Mouse (Mus musculus) ES-Bruce4 (cell line): Measurements from ENCODE around the gene Comp. TPM values are rescaled to one million over a fixed set of nuclear protein-coding genes. Genes with fewer than 3 reads are reported as not detected.

Experiments used
- H3K27ac ChIP-seq: 2 replicates; pipeline ENCODE4 v1.5.1; 2012; ENCODE audit warnings: low read length, inconsistent platforms; ENCODE audit not compliant: insufficient read depth
- H3K27me3 ChIP-seq: 2 replicates; pipeline ENCODE4 v1.6.1; 2012; ENCODE audit warnings: mild to moderate bottlenecking, low read length, inconsistent platforms; ENCODE audit not compliant: control insufficient read depth, poor library complexity, insufficient read depth, severe bottlenecking
- H3K36me3 ChIP-seq: 2 replicates; pipeline ENCODE4 v1.6.1; 2012; ENCODE audit warnings: inconsistent platforms, mild to moderate bottlenecking, low read length, moderate library complexity; ENCODE audit not compliant: control insufficient read depth, poor library complexity, insufficient read depth, severe bottlenecking
- H3K4me1 ChIP-seq: one replicate; pipeline ENCODE4 v1.8.1; 2011; ENCODE audit warnings: low read length; ENCODE audit not compliant: control insufficient read depth, insufficient read depth
- H3K4me3 ChIP-seq: 2 replicates; pipeline ENCODE4 v1.5.1; 2011; ENCODE audit warnings: low read depth, mild to moderate bottlenecking, low read length
- H3K9ac ChIP-seq: 2 replicates; pipeline ENCODE4 v1.6.1; 2012; ENCODE audit warnings: low read depth, mild to moderate bottlenecking, inconsistent platforms; ENCODE audit not compliant: poor library complexity, severe bottlenecking
- H3K9me3 ChIP-seq: replicated peaks from 2 replicates; pipeline ENCODE4 v1.6.1; 2012; ENCODE audit warnings: mild to moderate bottlenecking, low read length, inconsistent platforms; ENCODE audit not compliant: control insufficient read depth, poor library complexity, insufficient read depth, severe bottlenecking
- CTCF ChIP-seq: IDR thresholded peaks from one replicate; pipeline ENCODE4 v1.8.1; 2011; ENCODE audit warnings: low read depth, low read length
- EP300 ChIP-seq: IDR thresholded peaks from 2 replicates; pipeline ENCODE4 v1.6.1; 2011; ENCODE audit warnings: low read depth, low read length; ENCODE audit not compliant: insufficient read depth
- POLR2A ChIP-seq: IDR thresholded peaks from one replicate; pipeline ENCODE4 v1.8.1; 2011; ENCODE audit warnings: low read length; ENCODE audit not compliant: insufficient read depth
- polyA plus RNA-seq: library from polyadenylated mRNA; stranded (reverse); fragments of >200 nt; gene quantifications from 2 replicates; pipeline ENCODE4 v1.2.4, GENCODE M21; 2011; ENCODE audit warnings: low read depth; ENCODE audit not compliant: missing spikeins, insufficient read depth, insufficient read length

Comp gene
- 1.4 and 2.0 TPM in 2 replicates for polyA plus RNA-seq

DNA sequence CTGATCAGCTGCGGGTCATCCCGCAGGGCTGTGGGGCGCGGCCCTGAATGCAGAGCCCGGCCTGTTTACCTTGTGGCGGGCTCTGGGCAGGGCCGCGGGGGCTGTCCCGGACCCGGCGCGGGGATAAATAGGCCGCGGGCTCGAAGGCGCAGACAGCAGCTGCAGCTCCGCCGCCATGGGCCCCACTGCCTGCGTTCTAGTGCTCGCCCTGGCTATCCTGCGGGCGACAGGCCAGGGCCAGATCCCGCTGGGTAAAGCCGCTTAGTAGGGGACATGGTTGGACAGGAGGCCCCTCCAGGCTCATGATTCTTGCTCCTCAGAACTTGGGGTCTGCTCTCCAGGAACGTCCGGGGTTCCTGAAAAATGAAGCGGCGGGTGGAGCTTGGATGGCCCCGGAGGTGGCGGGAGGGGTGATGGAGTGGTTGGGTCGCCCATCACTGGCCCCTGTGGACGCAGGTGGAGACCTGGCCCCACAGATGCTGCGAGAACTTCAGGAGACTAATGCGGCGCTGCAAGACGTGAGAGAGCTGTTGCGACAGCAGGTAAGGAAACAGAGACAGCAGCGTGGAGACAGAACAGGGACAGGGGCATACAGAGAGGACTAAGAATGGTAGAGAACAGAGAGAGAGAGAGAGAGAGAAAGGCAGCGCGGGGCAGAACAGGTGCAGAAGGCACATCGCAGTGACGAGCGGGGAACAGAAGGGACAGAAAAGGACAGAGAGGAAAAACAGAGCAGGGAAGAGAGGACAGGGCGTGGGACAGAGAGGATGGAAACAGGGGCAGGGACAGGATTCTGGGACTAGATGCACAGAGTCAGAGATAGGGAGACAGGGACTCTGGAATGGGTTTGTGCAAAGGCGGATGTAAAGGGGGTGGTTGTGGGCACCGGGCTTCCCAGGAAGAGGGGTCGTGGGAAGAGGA is at the start of gene Comp:
Gene Comp, plus strand, starts transcription at position 162 of the 921 bp plus-strand sequence.
- Histone ChIP-seq H3K4me1 (no peaks in the 10 kb centered on the region), H3K4me3 (peak within 1 kb of the TSS; percentile 74), H3K9ac (peak within 1 kb of the TSS; percentile 14), H3K36me3 (no peaks in the 10 kb centered on the region), H3K27me3 (0 out of 2 replicates have a peak, but pooled peaks cover 4% of the 10 kb centered on the region), H3K9me3 (no peaks in the 10 kb centered on the region), H3K27ac (no peak within 1 kb of the TSS)
- no peak for TF ChIP-seq CTCF
- TF ChIP-seq EP300 = no peak
- TF ChIP-seq POLR2A = no peak

GRCm38 (mm10) chr8:70323716-70324115 is 49.6 kb upstream of the Comp start:
- Histone ChIP-seq H3K9ac (no peak overlapping the region), H3K27me3 (no peaks in the 10 kb centered on the region), H3K4me3 (no peak overlapping the region), H3K9me3 (no peaks in the 10 kb centered on the region), H3K36me3 (no peaks in the 10 kb centered on the region), H3K27ac (no peak overlapping the region), H3K4me1 (no peaks in the 10 kb centered on the region)
- TF ChIP-seq CTCF = no peak
- no peak for TF ChIP-seq EP300
- no peak for TF ChIP-seq POLR2A

GRCm38 (mm10) chr8:70327512-70327911 is 45.8 kb upstream of the Comp start:
- H3K4me1 ChIP-seq = peaks cover 2% of the 10 kb centered on the region
- H3K4me3 ChIP-seq = no peak overlapping the region
- H3K27ac ChIP-seq = no peak overlapping the region
- no peaks in the 10 kb centered on the region for H3K9me3 ChIP-seq
- TF ChIP-seq POLR2A (no peak), CTCF (no peak), EP300 (no peak)
- no peaks in the 10 kb centered on the region for H3K36me3 ChIP-seq
- H3K27me3 ChIP-seq = no peaks in the 10 kb centered on the region
- no peak overlapping the region for H3K9ac ChIP-seq

DNA sequence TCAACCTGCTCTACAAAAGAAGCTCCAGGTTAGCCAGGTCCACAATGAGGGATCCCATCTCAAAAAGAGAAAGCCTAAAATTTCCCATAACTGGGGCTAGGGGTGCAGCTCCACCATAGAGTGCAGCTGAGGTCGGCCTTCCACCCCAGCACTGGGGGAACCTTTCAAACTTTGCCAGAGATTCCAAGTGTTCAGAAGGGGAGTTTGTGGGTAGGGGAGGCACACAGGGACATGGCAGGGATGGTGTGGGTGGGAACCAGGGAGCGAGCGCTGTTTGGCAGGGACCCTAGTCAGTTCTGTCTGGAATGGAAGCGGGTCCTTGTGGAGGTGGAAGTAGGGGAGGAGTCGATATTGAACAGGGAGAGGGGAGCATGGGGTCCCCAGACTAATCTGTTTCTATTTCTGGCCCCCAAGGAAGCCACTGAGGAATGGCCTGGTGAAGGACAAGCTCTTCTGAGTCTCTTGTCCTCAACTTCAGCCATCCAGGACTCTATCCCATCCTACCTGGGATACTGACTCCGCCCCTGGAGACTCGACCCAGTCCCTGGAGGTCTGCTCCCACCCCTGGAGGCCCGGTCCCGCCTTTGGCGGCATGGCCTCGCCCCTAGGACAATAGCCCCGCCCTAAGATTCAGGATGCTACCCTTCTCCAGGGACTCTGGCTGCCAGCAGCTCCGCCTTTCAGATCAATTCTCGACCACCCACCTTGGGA is 44.1 kb upstream of the Comp start, which contains the start of gene Gdf1:
Gene Gdf1, plus strand, starts transcription at position 694 of the 711 bp plus-strand sequence.
- Histone ChIP-seq H3K36me3 (peaks cover 14% of the 10 kb centered on the region), H3K9me3 (no peaks in the 10 kb centered on the region), H3K9ac (peak within 1 kb of the TSS; percentile 55), H3K27me3 (no peaks in the 10 kb centered on the region), H3K4me3 (peak within 1 kb of the TSS; percentile 32), H3K4me1 (peaks cover 2% of the 10 kb centered on the region), H3K27ac (no peak within 1 kb of the TSS)
- TF ChIP-seq CTCF (no peak), POLR2A (no peak), EP300 (no peak)

DNA sequence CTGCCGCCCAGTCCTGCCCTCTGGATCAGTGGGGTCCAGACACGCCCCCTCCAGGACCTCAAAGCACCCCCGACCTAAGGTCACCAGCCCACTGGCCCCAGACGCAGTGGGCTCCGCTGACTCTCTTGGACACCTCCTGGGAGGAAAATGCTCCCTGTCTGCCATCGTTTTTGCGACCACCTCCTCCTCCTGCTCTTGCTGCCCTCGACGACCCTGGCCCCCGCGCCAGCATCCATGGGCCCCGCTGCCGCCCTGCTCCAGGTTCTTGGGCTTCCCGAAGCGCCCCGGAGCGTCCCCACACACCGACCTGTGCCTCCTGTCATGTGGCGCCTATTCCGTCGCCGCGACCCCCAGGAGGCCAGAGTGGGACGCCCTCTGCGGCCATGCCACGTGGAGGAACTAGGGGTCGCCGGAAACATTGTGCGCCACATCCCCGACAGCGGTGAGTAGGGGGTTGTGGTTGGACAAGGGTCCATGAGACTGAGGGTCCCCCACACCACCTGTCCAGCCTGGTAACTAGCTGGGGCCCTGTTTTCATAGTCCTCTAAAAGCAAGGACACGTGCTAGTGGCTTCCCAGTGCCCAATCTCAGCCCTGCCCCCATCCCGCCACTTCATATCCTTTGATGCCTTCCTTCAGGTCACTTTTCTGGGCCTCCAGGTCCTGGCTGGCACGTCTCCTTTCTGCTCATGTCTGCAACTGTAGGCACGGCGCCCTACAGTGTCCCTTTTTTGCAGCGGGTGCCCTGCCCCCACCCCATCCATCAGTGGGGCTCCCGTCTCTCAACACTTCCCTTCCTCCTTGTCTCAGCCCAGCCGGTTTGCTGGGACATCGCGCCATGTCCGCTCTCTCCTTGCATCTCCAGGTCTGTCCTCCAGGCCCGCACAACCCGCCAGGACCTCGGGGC is 43.3 kb upstream of the Comp start:
- no peak overlapping the region for H3K27ac ChIP-seq
- TF ChIP-seq POLR2A = no peak
- TF ChIP-seq EP300 = 0 out of 2 replicates have a peak, but pooled peaks have one; percentile 12
- TF ChIP-seq CTCF = no peak
- H3K36me3 ChIP-seq = peaks cover 22% of the 10 kb centered on the region

More for the DNA sequence above, 43.3 kb upstream of the Comp start:
- peak overlapping the region; percentile 55 for H3K9ac ChIP-seq
- no peaks in the 10 kb centered on the region for H3K27me3 ChIP-seq
- peaks cover 2% of the 10 kb centered on the region for H3K4me1 ChIP-seq
- H3K4me3 ChIP-seq = peak overlapping the region; percentile 32
- no peaks in the 10 kb centered on the region for H3K9me3 ChIP-seq
